Mouse (Mus musculus) erythroblast, adult 5-6 weeks (primary cell): ENCODE data around the gene Gm20852. TPM values are rescaled to one million over a fixed set of nuclear protein-coding genes. Genes with fewer than 3 reads are reported as not detected.
"Not testable (repeated sequence)": the region's sequence is repeated elsewhere in the genome, so short reads cannot be mapped to it uniquely, and the experiment has no call there.

Experiments used
- ATAC-seq: replicated peaks from 2 replicates; pipeline ENCODE4 v1.8.0; 2016; ENCODE audit warnings: moderate number of reproducible peaks, mild to moderate bottlenecking, moderate TSS enrichment, inconsistent platforms; ENCODE audit not compliant: poor library complexity, low FRiP score, severe bottlenecking
- total RNA-seq, 2 experiments: library from RNA; stranded (forward) in 1 of 2; stranded (reverse) in 1 of 2; fragments of 150-400 nt in 1 of 2; fragments of 200-764, 138-1000 nt in 1 of 2; gene quantifications; 2 replicates each; pipeline versions ENCODE4 v1.2.3 to v1.2.4; 2015 to 2017; ENCODE audit warnings: low replicate concordance in 2 of 2

The Gm20852 gene
- total RNA-seq (2015; ENCODE audit: low replicate concordance) (not detected in 2 replicates), total RNA-seq (2017; ENCODE audit: low replicate concordance) (not detected in 2 replicates)

- ATAC-seq: not testable (repeated sequence)
These were observed at the start of gene Gm20852 for GRCm38 (mm10) chrY:66742023-66742422. Gene Gm20852 (minus strand): TSS chrY:66742123.
